Mouse (Mus musculus): ENCODE results near the gene Hoxa9. TPM values are rescaled to one million over a fixed set of nuclear protein-coding genes. Genes with fewer than 3 reads are reported as not detected.
A peak's percentile ranks its signal among the peaks of the same experiment; 100 is the strongest.

Hoxa9 gene
- total RNA-seq, 2 experiments from 2014 or later, result 7.8 to 8.3 TPM

- intact Hi-C loops (cut with DNase I; ENCODE audit: low total_unique reads), result no loop called here
Observed at GRCm38 (mm10) chr6:52233546-52234427, 2.9 kb upstream of the Hoxa9 start.

DNA sequence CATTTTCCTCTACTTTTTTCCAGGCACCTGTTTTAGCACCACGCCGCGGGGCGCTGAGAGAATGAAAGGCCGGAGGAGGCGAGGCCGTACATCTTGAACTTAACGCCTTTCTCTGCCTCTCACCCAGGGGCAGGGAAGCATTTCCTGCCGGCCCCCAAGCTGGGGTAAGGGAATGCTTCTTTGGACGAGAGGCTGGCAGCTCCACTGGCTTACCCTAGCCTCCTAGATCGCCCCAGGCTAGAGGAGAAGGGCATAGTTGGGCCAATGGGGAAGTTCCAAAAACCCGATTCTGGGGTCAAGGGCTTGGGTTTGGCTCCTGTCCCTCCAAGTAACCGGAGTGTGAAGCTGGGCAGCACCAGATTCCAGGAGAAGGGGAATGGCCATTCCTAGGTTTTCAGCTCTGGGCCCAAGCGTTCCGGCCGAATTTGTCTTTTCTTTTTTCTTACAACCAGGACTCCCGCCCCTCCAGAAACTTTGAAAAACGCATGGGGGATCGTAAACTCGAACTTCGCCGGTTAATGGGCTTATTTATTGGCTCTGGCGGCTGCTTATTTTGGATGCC lies 2.2 kb upstream of the Hoxa9 start:
- intact Hi-C loops (cut with DNase I; ENCODE audit: low total_unique reads), result no loop called here
- peak; percentile 35 for DNase-seq

More at GRCm38 (mm10) chr6:52233546-52234427, 2.9 kb upstream of the Hoxa9 start:
- peak; percentile 87 for DNase-seq

- peak; percentile 67 for DNase-seq
- intact Hi-C loops (cut with DNase I; ENCODE audit: low total_unique reads), result no loop called here
Observed at GRCm38 (mm10) chr6:52232568-52232965, 1.7 kb upstream of the Hoxa9 start.

- DNase-seq, result no peak
- intact Hi-C loops (cut with DNase I; ENCODE audit: low total_unique reads), result no loop called here
Observed at GRCm38 (mm10) chr6:52231885-52232567, 1.1 kb upstream of the Hoxa9 start.

DNA sequence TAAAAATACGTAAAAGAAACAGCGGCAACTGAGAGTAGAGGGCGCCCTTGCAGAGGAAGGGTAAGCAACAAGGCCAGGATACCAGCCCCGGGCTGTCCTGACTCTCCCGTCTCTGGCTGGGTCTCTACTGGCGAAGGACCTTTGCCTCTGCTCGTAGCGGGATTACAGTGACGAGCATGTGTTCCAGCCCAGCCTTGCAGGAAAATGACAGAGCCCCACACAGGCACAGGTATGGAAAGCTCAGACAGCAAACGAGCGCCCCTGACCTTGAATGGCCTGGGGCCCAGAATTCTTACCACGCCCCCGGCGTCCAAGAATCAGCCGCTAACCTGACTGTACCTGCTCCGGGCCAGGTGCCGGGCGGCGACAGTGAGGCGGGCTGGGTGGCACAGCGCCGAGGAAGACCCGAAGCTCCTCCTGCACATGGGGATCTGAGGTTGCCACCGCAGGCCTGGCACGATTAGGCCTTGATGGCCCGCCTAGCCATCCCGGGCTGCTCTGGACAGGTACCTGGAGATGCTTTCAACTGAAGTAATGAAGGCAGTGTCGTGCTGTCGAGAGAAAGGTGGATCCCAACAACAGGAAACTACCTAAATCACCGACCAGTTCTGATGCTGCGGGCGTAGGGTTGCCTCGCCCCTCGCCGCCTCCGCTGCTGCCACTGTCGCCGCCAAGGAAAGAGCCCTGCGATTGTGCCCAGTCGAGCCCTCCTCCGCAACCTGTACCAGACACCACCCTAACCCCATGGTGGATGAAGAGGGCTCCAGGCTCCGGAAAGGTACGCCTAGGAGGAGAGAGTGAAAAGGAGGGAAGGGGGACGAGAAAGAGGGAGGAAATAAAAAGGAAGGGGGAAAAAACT lies 1.1 kb downstream of the Hoxa9 start:
- no peak for DNase-seq
- intact Hi-C loops (cut with DNase I; ENCODE audit: low total_unique reads), result loop anchor here (5.0 kb wide), 1 partner anchor 1057 kb away; no protein-coding TSS in a partner anchor

DNA sequence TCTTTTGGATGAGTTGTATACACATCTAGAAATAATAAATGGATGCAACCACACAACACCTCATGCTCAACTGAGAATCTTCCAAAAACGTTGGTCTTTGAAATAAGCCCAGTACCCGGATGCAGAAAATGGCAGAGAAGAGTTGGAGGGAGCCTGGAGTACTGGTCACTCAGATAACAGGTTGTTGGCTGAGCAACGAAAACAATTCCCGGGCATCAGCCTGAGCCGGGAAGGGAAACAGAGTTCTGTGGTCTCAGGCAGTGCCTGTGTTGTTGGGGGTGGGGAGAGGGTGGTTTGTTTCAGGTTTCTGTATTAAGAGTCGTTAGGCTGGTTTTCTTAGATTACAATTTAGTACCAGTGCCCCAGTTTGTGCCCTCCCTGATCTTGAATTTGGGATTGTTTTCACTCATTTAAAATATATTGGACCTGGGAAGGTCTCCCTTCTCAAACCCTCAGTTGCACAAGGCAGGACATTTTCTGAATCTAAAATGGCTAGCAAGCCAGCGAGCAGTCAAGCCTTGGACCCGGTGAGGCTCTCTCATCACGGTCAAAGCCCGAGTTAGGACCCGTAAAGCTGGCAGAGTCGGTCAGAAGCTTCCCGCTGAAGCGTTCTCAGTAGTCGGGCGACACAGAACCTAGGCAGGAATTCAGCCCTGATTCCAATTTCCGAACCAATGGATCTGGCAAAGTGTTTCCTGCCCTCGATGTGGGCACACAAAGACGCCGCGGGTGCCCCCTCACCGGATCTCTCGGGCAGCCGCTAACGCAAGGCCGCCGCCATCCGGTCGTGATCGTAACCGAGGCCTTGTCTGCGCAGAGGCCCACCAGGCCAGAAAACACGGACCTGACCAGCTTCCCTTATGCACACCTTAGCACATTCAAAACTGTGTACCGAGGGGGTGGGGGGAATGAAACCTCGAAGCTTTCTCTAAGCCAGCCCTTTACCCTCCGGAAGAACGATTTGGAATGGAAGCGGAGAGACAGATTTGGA lies 2.1 kb downstream of the Hoxa9 start:
- no peak for DNase-seq
- intact Hi-C loops (cut with DNase I; ENCODE audit: low total_unique reads), result loop anchor here (5.0 kb wide), 1 partner anchor 1056 kb away; no protein-coding TSS in a partner anchor

DNA sequence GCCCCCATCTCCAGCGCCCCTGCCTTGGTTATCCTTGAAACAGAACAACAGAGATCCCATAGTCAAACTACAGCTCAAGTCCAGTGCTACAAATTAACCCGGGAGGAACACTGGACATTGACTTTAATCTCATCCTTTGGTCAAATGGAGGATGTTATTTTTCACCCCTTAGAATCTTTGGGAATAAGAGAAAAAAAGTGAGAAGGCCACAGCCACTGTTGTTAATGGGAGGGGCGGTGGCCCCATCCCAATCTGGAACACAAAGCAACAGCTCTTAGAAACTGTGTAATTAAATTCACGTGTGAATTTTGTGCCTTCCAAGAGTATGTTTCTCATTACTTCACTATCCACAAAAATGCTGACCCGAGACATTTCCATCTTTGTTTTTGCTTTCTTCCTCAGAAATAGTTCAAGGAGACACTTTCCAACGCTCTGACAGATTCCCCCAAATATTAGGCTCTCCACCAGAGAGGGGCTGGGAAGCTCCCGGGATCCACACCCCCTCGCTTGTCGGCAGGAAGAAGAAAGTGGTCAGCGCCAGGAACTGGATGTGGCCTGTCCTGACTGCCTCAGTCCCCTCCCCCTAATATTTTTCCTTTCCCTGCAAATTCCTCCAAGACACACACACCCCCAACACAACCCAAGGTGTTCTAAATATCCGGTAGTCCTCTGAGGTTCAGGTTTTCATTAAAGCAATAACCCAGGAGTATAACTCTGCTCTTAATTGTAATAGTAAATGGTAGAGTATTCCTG lies 3.2 kb downstream of the Hoxa9 start:
- DNase-seq, result no peak
- intact Hi-C loops (cut with DNase I; ENCODE audit: low total_unique reads), result loop anchor here (5.0 kb wide), 1 partner anchor 1055 kb away; no protein-coding TSS in a partner anchor

DNA sequence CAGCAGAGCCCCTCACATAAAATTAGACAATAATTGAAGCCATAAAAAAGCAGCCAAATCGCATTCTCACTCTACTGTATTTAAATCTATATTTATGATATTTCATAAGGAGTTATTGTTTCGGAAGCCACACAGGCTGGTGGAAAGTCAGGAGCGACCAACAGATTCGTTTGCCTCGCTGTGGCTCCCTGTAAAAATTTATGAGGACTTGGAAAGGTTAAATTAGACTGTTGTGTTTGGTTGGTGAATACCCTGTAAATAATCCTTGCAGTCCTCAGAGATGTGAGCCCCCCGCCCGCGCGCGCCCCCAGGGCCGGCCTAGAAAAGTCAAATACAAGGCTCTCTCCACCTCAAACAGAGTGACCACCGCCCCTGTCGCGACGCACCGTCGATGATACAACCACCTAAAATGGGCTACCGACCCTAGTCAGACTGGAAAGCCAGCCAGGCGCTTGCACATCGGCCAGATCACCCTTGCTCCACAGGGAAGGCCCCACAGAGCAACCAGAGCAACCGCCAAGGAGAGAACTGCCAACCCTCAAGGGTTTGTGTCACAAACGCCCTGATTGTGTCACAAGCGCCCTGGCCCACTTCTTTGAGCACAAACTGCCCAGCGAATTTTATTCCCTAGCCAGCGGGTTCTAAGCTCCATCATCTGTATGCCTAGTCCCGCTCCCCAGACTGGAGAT lies 4.2 kb downstream of the Hoxa9 start:
- DNase-seq, result no peak
- intact Hi-C loops (cut with DNase I; ENCODE audit: low total_unique reads), result loop anchor here (5.0 kb wide), 1 partner anchor 1054 kb away; no protein-coding TSS in a partner anchor

DNA sequence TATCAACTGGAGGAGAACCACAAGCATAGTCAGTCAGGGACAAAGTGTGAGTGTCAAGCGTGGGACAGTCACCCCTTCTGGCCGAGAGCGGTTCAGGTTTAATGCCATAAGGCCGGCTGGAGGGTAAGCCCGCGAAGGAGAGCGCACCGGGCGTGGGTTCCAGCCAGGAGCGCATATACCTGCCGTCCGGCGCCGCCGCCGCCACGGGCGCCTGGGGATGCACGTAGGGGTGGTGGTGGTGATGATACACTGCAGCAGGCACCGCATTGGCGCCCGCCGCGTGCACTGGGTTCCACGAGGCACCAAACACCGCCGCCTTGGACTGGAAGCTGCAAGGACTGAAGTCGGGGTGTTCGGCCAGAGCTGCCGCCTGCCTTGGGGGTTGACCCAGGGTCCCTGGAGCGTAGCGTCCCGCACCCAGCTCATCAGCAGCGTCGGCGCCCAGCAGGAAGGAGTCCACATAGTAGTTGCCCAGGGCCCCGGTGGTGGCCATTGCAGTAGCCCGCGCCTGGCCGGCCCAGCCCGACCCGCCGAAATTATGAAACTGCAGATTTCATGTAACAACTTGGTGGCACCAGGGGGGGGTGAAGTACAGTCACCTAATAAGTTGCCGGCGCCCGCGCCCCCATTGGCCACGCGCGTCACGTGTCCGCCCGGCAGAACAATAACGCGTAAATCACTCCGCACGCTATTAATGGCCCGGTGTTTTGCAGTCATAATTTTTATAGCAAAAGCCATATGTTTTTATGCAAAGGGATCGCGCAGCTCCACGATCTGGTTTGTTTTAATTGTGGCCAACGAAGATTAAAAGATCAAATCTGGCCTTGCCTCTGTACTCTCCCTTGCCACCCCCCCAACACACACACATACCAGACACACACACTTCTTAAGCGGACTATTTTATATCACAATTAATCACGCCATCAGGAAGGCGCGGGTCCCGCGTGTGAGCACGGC lies 5.0 kb downstream of the Hoxa9 start:
- peak; percentile 90 for DNase-seq
- intact Hi-C loops (cut with DNase I; ENCODE audit: low total_unique reads), result loop anchor here (5.0 kb wide), 1 partner anchor 1054 kb away; no protein-coding TSS in a partner anchor

- intact Hi-C loops (cut with DNase I; ENCODE audit: low total_unique reads), result loop anchor here (5.0 kb wide), 2 partner anchors 638 to 1053 kb away; no protein-coding TSS in a partner anchor
- DNase-seq, result no peak
Observed at GRCm38 (mm10) chr6:52224895-52225611, 5.8 kb downstream of the Hoxa9 start.

GRCm38 (mm10) chr6:52223939-52224760 lies 6.7 kb downstream of the Hoxa9 start:
- DNase-seq, result no peak
- intact Hi-C loops (cut with DNase I; ENCODE audit: low total_unique reads), result loop anchor here (5.0 kb wide), 1 partner anchor 637 kb away; no protein-coding TSS in a partner anchor

GRCm38 (mm10) chr6:52222729-52223128 lies 8.2 kb downstream of the Hoxa9 start:
- no peak for DNase-seq
- intact Hi-C loops (cut with DNase I; ENCODE audit: low total_unique reads), result loop anchor here (5.0 kb wide), 1 partner anchor 635 kb away; no protein-coding TSS in a partner anchor

DNA sequence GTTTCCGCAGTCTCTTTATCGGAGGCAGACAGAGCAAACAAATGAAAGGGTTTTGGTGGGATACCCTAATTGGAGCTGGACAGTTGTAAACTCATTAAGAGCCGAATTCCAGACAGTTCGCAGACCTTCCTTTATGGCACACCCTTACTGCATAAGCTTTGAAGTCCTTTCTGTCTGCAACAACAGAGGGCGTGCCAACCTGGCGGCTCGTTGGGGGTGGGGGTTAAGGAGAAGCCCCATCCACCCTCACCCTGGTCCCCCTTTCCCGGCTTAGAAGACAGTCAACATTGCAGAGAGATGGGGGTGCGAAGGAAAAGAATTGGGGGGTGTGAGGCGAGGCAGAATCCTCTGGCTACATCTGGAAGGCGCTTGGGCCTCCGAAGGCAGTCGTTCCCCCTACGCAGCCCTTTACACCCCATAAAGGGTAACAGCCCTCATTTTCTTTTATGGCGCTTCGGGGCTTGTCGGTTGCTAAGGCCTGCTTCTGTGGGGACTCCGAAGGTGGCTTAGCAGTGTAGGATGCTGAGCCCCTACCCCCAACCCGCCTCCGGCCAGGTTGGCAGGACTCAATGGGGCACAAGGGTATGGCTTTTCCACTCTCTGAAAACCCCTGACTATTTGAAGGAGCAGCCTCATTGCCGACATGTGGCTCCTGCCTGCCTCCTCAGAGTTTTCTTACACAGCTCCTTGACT lies 8.8 kb downstream of the Hoxa9 start:
- no peak for DNase-seq
- intact Hi-C loops (cut with DNase I; ENCODE audit: low total_unique reads), result loop anchor here (5.0 kb wide), 1 partner anchor 635 kb away; no protein-coding TSS in a partner anchor
